Mouse (Mus musculus) C2C12 (cell line): ENCODE data around the gene Pcnx2. TPM values are rescaled to one million over a fixed set of nuclear protein-coding genes. Genes with fewer than 3 reads are reported as not detected.

Experiments
- H3K27me3 ChIP-seq: one replicate; pipeline ENCODE4 v1.6.1; 2011; ENCODE audit not compliant: control insufficient read depth, insufficient read depth, insufficient read length
- H3K36me3 ChIP-seq: one replicate; pipeline ENCODE4 v1.6.1; 2011; ENCODE audit not compliant: control insufficient read depth, insufficient read depth
- H3K4me3 ChIP-seq: one replicate; pipeline ENCODE4 v1.5.1; 2011; ENCODE audit warnings: mild to moderate bottlenecking, control low read depth; ENCODE audit not compliant: poor library complexity, insufficient read depth, severe bottlenecking
- H3K79me2 ChIP-seq: one replicate; pipeline ENCODE4 v1.6.1; 2011; ENCODE audit not compliant: control insufficient read depth, insufficient read depth
- H3K79me3 ChIP-seq: one replicate; pipeline ENCODE4 v1.6.1; 2011; ENCODE audit warnings: low read depth, control low read depth
- H3ac ChIP-seq: one replicate; pipeline ENCODE3; 2011; ENCODE audit warnings: low read depth; ENCODE audit not compliant: control insufficient read depth, insufficient read length
- CEBPB ChIP-seq: IDR thresholded peaks from one replicate; pipeline ENCODE4 v1.6.1; 2011; ENCODE audit warnings: low read depth, mild to moderate bottlenecking, control low read depth, moderate library complexity
- CTCF ChIP-seq: IDR thresholded peaks from one replicate; pipeline ENCODE4 v1.5.1; 2011; ENCODE audit not compliant: control insufficient read depth, insufficient read depth, insufficient read length
- FOSL1 ChIP-seq: IDR thresholded peaks from one replicate; pipeline ENCODE4 v1.8.0; 2011; ENCODE audit warnings: mild to moderate bottlenecking, low read length; ENCODE audit not compliant: poor library complexity, insufficient read depth, severe bottlenecking
- MAX ChIP-seq: IDR thresholded peaks from one replicate; pipeline ENCODE4 v1.6.1; 2011; ENCODE audit warnings: mild to moderate bottlenecking, control low read depth
- MYOD1 ChIP-seq: IDR thresholded peaks from one replicate; pipeline ENCODE4 v1.6.1; 2011; ENCODE audit warnings: low read depth; ENCODE audit not compliant: control insufficient read depth, insufficient read length
- MYOG ChIP-seq: IDR thresholded peaks from one replicate; pipeline ENCODE4 v1.6.1; 2011; ENCODE audit not compliant: control insufficient read depth, insufficient read length; ENCODE audit errors: extremely low read depth
- USF1 ChIP-seq: IDR thresholded peaks from one replicate; pipeline ENCODE4 v1.6.1; 2011; ENCODE audit warnings: low read depth, mild to moderate bottlenecking, control low read depth, moderate library complexity
- polyA plus RNA-seq: library from polyadenylated mRNA; unstranded; fragments of >200 nt; fragmentation: generic; extraction: Trizol; gene quantifications from one replicate; pipeline ENCODE4 v1.2.1, GENCODE M21; 2012; ENCODE audit warnings: missing spikeins

The Pcnx2 gene
- polyA plus RNA-seq, 1 experiment: not detected

DNA sequence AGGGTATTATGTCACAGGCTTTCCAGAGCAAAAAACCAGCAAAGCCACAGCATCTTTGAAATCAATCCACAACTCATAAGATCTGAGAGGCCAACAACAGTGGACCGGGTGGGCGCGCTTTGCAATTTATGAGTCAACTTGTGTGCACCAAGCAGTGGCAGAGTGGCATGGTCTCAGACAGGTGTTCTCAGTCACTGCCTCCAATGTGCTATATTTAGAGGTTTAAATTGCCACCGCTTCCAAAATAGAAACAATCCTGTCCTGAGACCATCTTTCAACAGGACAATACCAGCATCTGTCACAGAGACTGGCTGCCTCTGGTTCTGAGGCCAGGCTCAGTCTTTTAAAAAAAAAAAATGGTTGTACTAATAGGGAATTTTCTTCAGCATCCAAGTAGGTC is 42.0 kb downstream of the Pcnx2 start:
- Histone ChIP-seq H3K4me3 (no peak overlapping the region), H3ac (no peak overlapping the region), H3K79me2 (no peaks in the 10 kb centered on the region), H3K27me3 (peaks cover 18% of the 10 kb centered on the region), H3K36me3 (no peaks in the 10 kb centered on the region), H3K79me3 (no peaks in the 10 kb centered on the region)
- TF ChIP-seq USF1: no peak
- TF ChIP-seq MAX: no peak
- no peak for TF ChIP-seq MYOG
- TF ChIP-seq CTCF: no peak
- TF ChIP-seq FOSL1: no peak
- no peak for TF ChIP-seq CEBPB
- no peak for TF ChIP-seq MYOD1

DNA sequence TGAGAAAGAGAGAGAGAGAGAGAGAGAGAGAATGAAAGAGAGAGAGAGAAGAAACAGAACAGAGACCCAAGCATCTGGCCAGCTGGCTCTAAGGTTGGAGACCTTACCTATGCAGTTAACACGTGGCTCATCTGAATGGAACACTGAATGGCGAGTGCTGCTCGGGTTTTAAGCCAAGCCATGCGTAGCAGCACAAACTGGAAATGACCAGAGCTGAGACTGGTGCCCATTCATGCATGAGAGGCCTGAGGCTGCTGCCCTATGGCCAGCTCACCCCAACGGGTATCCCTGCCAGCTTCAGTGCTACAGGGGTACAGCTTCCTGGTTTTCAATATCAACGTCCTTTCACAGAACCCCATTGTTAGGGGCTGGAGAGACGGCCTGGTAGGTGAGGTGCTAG is 43.7 kb downstream of the Pcnx2 start:
- no peaks in the 10 kb centered on the region for H3K36me3 ChIP-seq
- no peak overlapping the region for H3K4me3 ChIP-seq
- no peak overlapping the region for H3ac ChIP-seq
- H3K27me3 ChIP-seq: peaks cover 21% of the 10 kb centered on the region
- TF ChIP-seq CEBPB (no peak), MYOG (no peak), CTCF (no peak), MYOD1 (no peak), USF1 (no peak), MAX (no peak), FOSL1 (no peak)
- H3K79me3 ChIP-seq: no peaks in the 10 kb centered on the region
- no peaks in the 10 kb centered on the region for H3K79me2 ChIP-seq

DNA sequence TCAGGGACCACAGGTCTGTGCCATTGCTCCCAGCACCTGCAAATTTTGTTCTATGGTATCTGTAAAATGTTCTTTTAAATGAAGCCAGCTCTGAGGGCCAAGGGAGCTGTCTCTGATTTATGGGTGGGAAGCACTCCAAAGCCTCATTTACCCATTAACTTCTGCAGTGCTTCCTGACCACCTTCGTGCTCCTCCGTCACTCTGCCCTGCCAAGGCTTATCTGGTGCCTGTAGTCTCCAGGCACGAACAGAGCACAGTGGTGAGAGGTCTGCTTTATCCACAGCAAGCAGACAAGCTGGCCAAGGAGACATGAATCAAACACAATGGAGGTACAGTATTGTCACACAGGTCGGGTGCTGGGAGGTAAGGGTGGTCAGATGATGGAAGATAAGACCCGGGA is 44.8 kb downstream of the Pcnx2 start:
- no peak for TF ChIP-seq USF1
- TF ChIP-seq CEBPB: no peak
- no peak for TF ChIP-seq MYOG
- no peak for TF ChIP-seq MAX
- no peak for TF ChIP-seq MYOD1
- TF ChIP-seq FOSL1: no peak
- TF ChIP-seq CTCF: no peak
- H3K79me3 ChIP-seq: no peaks in the 10 kb centered on the region
- peaks cover 21% of the 10 kb centered on the region for H3K27me3 ChIP-seq
- H3K4me3 ChIP-seq: no peak overlapping the region
- no peak overlapping the region for H3ac ChIP-seq
- H3K36me3 ChIP-seq: no peaks in the 10 kb centered on the region
- no peaks in the 10 kb centered on the region for H3K79me2 ChIP-seq

DNA sequence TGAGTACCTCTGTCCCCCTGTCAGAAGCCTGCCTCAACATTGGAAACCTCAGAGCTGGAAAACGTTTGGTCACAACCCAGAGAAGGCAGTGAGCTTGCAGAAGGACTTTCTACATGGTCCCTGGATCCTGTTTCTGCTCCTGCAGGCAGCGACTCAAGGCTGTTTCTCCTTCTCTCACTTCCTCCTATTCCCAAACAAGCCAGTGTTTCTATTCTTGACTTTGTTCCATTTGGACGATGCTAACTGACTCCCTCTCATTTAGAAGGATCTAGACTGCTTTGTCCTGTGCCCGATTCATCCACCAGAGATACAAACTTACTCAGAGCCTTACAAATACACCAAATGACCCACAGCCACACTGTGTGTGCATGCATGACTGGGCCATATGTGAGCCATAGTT is 48.9 kb downstream of the Pcnx2 start:
- Histone ChIP-seq H3ac (no peak overlapping the region), H3K4me3 (no peak overlapping the region), H3K79me3 (no peaks in the 10 kb centered on the region), H3K27me3 (peaks cover 9% of the 10 kb centered on the region), H3K79me2 (no peaks in the 10 kb centered on the region), H3K36me3 (no peaks in the 10 kb centered on the region)
- TF ChIP-seq CTCF: no peak

DNA sequence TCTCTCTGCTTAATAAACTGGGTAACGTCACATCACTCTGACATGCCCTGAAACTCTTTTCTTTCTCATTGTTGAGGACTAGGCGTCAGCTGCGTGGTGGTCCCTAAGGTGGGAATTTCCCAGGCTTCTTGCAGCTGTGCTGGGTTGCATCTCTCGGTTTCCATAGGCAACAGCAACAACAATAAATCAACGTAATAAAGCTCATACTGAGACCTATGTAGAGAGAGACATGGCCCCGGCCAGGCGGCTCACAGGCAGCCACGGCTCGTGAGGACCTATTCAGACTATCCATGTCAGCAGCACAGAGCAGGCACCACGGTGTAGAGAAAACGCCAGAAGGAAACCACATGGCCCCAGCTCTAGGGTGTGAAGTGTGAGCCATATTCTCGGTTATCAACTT is 50.3 kb downstream of the Pcnx2 start:
- Histone ChIP-seq H3K27me3 (peaks cover 4% of the 10 kb centered on the region), H3K79me3 (no peaks in the 10 kb centered on the region), H3K36me3 (no peaks in the 10 kb centered on the region), H3K79me2 (no peaks in the 10 kb centered on the region), H3ac (no peak overlapping the region), H3K4me3 (no peak overlapping the region)
- TF ChIP-seq MAX (no peak), MYOD1 (no peak), FOSL1 (no peak), CEBPB (no peak), MYOG (no peak), CTCF (no peak), USF1 (no peak)

DNA sequence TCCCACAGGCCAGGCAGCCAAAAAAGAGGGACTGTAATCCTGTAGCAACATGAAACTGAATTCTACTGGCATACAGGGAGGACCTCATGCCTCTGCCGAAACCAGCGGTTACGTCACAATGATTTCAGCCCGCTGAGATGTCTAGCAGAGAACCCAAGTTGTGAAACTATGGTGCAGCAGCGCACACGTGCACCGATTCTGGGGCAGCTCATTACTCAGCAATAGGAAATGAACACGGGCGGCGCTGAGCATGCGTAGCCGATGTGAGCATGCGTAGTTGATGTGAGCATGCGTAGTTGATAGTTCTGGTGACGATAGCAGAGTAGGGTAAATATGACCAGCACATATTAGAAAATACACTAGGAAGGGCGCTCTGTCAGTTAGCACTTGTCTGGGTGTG is 52.8 kb downstream of the Pcnx2 start:
- H3K27me3 ChIP-seq: peaks cover 3% of the 10 kb centered on the region
- no peak overlapping the region for H3K4me3 ChIP-seq
- no peaks in the 10 kb centered on the region for H3K79me3 ChIP-seq
- TF ChIP-seq MYOD1 (no peak), CEBPB (no peak), MAX (no peak), CTCF (no peak), FOSL1 (no peak), USF1 (no peak)
- no peaks in the 10 kb centered on the region for H3K79me2 ChIP-seq
- H3ac ChIP-seq: no peak overlapping the region
- no peaks in the 10 kb centered on the region for H3K36me3 ChIP-seq
